Mouse (Mus musculus): ENCODE data around the gene Hist1h2bq.
"Not testable (repeated sequence)": the region's sequence is repeated elsewhere in the genome, so short reads cannot be mapped to it uniquely, and the experiment has no call there.

Gene Hist1h2bq

GRCm38 (mm10) chr13:21789925-21790324, 20.1 kb downstream of the Hist1h2bq start:
- DNase-seq (ENCODE audit: low spot score), result no peak

GRCm38 (mm10) chr13:21787760-21788593, 22.0 kb downstream of the Hist1h2bq start:
- DNase-seq (ENCODE audit: low spot score), result no peak

- DNase-seq (ENCODE audit: low spot score), result peak; percentile 92
These were observed 22.9 kb downstream of the Hist1h2bq start, which contains the start of the genes Hist1h2an and Hist1h2bp for GRCm38 (mm10) chr13:21786899-21787629. Gene Hist1h2an (minus strand): TSS chr13:21787218. Gene Hist1h2bp (plus strand): TSS chr13:21787461.

GRCm38 (mm10) chr13:21786189-21786898, 23.7 kb downstream of the Hist1h2bq start:
- no peak for DNase-seq (ENCODE audit: low spot score)

- DNase-seq (ENCODE audit: low spot score), result no peak
These were observed 25.7 kb downstream of the Hist1h2bq start for GRCm38 (mm10) chr13:21784311-21784710.

GRCm38 (mm10) chr13:21783734-21784161, 26.2 kb downstream of the Hist1h2bq start:
- no peak for DNase-seq (ENCODE audit: low spot score)

GRCm38 (mm10) chr13:21783255-21783617, 26.8 kb downstream of the Hist1h2bq start, which contains the start of gene Hist1h3i:
Gene Hist1h3i (minus strand): TSS chr13:21783370.
- peak; percentile 80 for DNase-seq (ENCODE audit: low spot score)

GRCm38 (mm10) chr13:21782361-21783254, 27.4 kb downstream of the Hist1h2bq start:
- DNase-seq (ENCODE audit: low spot score), result not testable (repeated sequence)

- no peak for DNase-seq (ENCODE audit: low spot score)
These were observed 28.4 kb downstream of the Hist1h2bq start for GRCm38 (mm10) chr13:21781639-21782038.

- DNase-seq (ENCODE audit: low spot score), result no peak
These were observed 28.9 kb downstream of the Hist1h2bq start for GRCm38 (mm10) chr13:21781021-21781555.

- peak; percentile 36 for DNase-seq (ENCODE audit: low spot score)
These were observed 29.9 kb downstream of the Hist1h2bq start, which contains the start of gene Hist1h1b for GRCm38 (mm10) chr13:21779767-21780731. Gene Hist1h1b (minus strand): TSS chr13:21780625.

- DNase-seq (ENCODE audit: low spot score), result peak; percentile 77
These were observed 30.9 kb downstream of the Hist1h2bq start for GRCm38 (mm10) chr13:21778814-21779766.

Data from left cerebral cortex, adult 11 months (tissue).